Mouse (Mus musculus): ENCODE data around the gene Cacna2d3. TPM values are rescaled to one million over a fixed set of nuclear protein-coding genes. Genes with fewer than 3 reads are reported as not detected.

Gene Cacna2d3
- total RNA-seq, 2 experiments from 2014 or later, result 0.73 to 0.85 TPM

GRCm38 (mm10) chr14:29643217-29643616, 78.4 kb downstream of the Cacna2d3 start:
- no peak for DNase-seq (ENCODE audit: low spot score)

- no peak for DNase-seq (ENCODE audit: low spot score)
Observed at GRCm38 (mm10) chr14:29639266-29639665, 82.4 kb downstream of the Cacna2d3 start.

DNA sequence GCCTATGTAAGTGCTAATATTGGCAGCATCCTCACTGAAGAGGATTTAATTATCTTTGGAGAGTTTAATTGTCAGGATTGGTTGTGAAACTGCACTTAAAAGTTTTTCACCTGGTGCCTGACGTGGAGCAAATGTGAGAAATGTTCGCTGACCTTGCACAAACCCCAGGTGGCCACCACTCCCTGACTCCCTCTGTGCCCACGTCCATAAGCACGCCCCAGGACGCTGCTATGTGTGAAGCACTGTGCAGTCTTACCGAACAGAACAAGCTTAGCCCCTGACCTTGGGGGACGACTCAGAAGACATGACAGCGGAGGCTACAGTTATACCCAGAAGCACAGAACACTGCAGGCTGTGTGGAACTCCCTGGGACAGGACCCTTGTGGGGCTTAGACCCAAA, 93.5 kb downstream of the Cacna2d3 start:
- DNase-seq (ENCODE audit: low spot score), result no peak

GRCm38 (mm10) chr14:29612436-29612835, 109.2 kb downstream of the Cacna2d3 start:
- DNase-seq (ENCODE audit: low spot score), result no peak

DNA sequence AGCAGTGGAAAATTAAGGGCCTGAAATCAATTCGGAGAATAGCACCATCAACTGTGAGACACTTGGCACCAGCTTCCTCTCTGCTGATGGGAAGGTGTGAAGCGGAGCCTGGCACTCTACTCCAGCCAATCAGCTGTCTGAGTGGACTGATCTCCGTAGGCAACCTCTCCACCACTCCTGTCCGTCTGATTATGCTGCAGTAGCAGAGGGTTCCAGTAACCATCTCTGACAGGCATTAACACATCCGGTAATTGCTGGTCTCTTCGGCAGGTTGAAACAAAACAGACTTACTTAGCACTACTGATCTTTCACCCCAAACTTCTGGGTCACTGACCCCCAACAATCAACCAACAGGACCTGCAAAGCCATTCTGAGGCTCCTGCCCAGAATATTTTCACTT, 112.9 kb downstream of the Cacna2d3 start:
- DNase-seq (ENCODE audit: low spot score), result no peak

DNA sequence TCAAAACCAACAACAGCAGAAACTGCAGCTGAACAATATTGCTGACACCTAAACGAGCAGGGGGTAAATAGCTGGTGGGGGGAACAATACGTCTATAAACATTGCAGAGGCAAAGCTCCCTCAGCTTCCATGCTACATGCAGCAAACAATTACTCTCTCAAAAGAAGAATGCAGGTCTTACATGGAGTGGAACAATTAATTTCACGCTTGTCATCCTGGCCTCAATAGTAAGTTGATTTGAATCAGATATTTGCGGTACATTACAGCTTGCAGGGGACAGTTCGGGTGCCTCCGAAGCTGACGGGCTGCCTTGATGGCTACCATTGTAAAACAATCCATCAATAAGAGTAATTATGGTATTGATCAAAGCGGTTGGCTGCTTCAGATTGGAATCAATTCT, 122.2 kb downstream of the Cacna2d3 start:
- DNase-seq (ENCODE audit: low spot score), result no peak

GRCm38 (mm10) chr14:29592896-29593295, 128.8 kb downstream of the Cacna2d3 start:
- DNase-seq (ENCODE audit: low spot score), result no peak

- DNase-seq (ENCODE audit: low spot score), result no peak
Observed at GRCm38 (mm10) chr14:29589628-29590027, 132.0 kb downstream of the Cacna2d3 start.

DNA sequence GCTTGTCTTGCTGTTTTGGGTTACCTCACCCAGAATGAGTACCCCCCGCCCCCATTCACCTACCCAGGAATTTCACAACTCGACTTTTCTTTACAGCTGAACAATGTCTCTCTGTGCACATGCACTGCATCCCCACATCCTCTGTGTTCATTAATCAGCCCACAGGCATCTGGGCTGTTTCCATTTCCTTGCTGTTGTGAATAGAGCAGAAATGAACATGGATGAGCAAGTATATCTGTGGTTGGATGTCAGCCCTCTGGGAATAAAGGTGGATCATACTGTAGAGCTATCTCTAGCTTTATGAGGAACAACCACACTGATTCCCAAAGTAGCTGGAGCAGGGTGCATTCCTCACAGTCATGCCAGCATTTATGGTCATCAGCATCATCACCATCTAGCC, 139.7 kb downstream of the Cacna2d3 start:
- DNase-seq (ENCODE audit: low spot score), result no peak

DNA sequence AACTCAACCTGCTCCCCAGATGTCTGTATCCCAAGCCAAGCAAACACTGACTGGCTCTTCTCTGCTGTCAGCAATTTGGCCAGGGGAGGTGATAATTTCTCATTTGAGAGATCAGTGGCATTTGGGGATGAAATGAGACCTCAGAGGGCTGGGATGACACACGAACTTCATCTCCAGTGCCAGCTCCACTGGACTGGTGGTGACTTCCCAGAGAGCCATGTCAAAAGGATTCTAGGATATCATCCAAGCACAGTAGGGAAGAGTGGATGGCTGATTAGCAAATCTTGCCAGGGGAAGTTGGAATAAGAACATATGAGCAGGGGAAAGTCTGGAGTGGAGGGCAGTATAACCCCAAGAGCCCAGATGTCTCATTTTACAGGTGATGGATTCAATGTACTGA, 143.9 kb downstream of the Cacna2d3 start:
- no peak for DNase-seq (ENCODE audit: low spot score)

GRCm38 (mm10) chr14:29575551-29575950, 146.1 kb downstream of the Cacna2d3 start:
- DNase-seq (ENCODE audit: low spot score), result no peak

DNA sequence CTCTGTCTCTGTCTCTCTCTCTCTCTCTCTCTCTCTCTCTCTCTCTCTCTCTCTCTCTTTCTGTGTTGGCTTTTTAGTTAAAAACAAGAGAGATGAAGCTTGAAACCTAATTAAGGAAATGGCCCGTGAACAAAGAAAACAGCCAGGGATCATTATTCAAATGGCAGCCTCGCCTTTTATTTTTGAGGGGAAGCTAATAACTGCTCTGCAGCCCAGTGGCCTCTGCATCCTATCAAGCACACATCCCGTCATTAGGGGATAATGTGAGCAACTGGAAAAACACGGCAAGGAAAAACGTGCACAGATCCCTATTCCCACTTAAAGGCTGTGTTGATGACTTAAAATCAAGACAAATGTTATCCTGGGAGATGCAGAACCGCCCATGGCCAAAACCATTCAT, 159.0 kb downstream of the Cacna2d3 start:
- no peak for DNase-seq (ENCODE audit: low spot score)

DNA sequence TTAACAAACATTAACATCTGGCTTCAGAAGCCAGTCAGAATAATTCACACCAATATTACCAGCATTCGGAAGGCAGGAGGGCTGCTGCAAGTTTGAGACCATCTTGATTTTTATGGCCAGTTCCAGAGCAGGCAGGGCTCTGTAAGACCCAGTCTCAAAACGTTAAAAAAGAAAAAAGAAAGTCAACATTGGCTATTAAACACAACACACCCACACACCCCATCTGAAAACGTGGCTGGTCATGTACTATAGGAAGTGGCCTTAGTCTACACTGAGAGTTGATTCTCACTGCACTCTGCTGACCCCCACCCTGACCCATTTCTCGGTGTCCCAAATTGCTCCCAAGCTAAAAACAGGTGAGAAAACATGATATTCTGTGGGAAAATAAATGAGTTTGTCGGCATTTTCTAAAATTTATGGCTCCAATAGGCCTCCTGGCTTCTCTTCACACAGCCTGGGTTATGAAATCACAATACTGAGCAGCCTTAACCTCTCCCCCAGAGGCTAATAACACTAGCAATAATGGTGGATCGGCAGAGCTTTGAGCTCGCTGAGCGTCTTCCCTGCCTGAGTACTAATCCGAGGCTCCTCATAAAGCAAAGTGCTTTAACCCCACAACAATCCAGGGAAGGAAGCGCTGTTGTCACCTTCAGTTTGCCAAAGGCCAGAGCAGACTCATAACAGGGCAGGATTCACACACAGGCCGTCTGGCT, 160.4 kb downstream of the Cacna2d3 start:
- DNase-seq (ENCODE audit: low spot score), result no peak

- no peak for DNase-seq (ENCODE audit: low spot score)
Observed at GRCm38 (mm10) chr14:29558440-29558839, 163.2 kb downstream of the Cacna2d3 start.

- DNase-seq (ENCODE audit: low spot score), result no peak
Observed at GRCm38 (mm10) chr14:29556152-29556551, 165.5 kb downstream of the Cacna2d3 start.

- no peak for DNase-seq (ENCODE audit: low spot score)
Observed at GRCm38 (mm10) chr14:29552471-29552870, 169.2 kb downstream of the Cacna2d3 start.

DNA sequence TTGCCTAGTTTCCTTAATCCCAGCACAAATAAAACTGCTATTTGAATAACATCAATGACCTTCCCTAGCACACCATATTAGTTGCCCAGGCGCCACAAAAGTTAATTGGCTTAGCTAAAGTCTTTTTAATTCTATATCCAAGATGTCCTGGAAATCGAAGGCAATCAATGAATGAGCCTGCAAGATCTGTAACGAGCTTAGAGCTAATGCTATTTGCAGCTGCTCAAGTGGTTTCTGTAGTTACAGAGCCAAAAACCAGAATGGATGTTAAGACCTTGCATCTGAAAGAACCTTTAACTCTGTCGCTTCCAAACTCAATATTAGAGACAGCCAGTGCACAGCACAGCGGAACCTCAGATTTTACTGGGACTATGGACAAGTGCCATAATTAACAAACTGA, 173.0 kb downstream of the Cacna2d3 start:
- no peak for DNase-seq (ENCODE audit: low spot score)

DNA sequence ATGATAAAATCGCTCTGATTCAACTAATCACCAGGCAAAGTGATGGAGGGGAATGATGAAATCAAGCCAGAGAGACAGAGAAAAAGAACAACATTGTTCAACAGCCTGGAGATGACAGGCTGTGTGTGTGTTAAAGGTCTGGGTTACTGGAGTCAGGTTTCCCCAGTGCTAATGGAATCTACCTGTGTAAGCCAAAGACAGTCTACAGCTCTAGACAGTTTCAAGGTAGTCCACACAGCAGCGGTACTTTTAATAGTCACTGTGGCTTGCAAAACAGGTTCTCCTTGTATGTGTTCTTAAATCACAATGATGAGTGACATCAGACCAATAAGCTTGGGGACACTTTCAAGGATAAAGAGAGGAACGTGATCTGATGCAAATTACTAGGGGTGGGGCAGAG, 191.1 kb downstream of the Cacna2d3 start:
- no peak for DNase-seq (ENCODE audit: low spot score)

DNA sequence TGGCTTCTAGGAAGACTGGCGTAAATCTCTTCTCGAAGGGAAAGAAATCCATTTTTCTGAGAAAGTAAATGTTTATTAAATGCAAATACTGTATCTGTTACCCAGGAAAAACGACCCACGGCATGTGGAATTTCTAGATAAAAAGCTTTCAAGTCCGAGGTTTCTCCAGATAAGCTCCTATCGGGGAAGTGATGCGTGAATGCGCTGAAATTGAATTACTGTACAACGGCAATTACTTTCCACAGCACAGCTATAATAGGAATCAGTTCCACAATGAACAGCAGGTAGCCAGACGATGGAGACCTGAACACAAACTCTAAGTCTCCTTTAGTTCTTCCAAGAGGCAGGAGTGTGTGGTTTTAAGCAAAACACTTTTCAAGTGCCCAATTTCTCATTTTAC, 193.0 kb downstream of the Cacna2d3 start:
- no peak for DNase-seq (ENCODE audit: low spot score)

- no peak for DNase-seq (ENCODE audit: low spot score)
Observed at GRCm38 (mm10) chr14:29519751-29520669, 201.7 kb downstream of the Cacna2d3 start.

DNA sequence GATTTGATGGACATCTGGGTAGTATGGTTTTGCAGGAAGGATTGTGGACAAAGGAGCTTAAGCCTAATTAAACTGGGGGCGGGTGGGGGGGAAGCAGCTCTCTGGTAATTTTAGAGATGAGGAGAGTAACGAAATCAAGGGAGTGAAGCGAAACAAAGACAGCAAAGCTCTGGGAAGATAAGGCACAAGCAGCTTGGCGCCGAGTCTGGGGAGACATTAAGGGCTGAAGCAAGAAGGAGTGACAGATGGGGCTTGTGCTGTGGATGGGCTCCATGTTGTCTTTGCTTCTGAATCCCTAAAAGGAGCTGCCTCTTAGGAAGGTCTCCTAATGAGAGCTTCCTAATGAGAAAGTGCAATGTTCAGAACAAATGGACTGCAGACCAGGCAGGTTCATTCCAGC, 219.0 kb downstream of the Cacna2d3 start:
- no peak for DNase-seq (ENCODE audit: low spot score)

- DNase-seq (ENCODE audit: low spot score), result no peak
Observed at GRCm38 (mm10) chr14:29498546-29499290, 222.9 kb downstream of the Cacna2d3 start.
